Mouse (Mus musculus): ENCODE data around the gene Rap1gap. TPM values are rescaled to one million over a fixed set of nuclear protein-coding genes. Genes with fewer than 3 reads are reported as not detected.

Gene Rap1gap
- total RNA-seq, 2 experiments from 2014 or later, result 4.1 to 4.8 TPM

GRCm38 (mm10) chr4:137681408-137682104 lies 17.0 kb downstream of the Rap1gap start:
- intact Hi-C loops (cut with DNase I; ENCODE audit: low total_unique reads), result no loop called here
- peak; percentile 39 for DNase-seq

GRCm38 (mm10) chr4:137682961-137683453 lies 18.5 kb downstream of the Rap1gap start:
- intact Hi-C loops (cut with DNase I; ENCODE audit: low total_unique reads), result no loop called here

GRCm38 (mm10) chr4:137684830-137685343 lies 20.4 kb downstream of the Rap1gap start:
- intact Hi-C loops (cut with DNase I; ENCODE audit: low total_unique reads), result no loop called here

More at GRCm38 (mm10) chr4:137682961-137683453, 18.5 kb downstream of the Rap1gap start:
- DNase-seq, result no peak

GRCm38 (mm10) chr4:137686303-137686702 lies 21.8 kb downstream of the Rap1gap start:
- intact Hi-C loops (cut with DNase I; ENCODE audit: low total_unique reads), result no loop called here
- no peak for DNase-seq

More at GRCm38 (mm10) chr4:137684830-137685343, 20.4 kb downstream of the Rap1gap start:
- no peak for DNase-seq

GRCm38 (mm10) chr4:137687234-137687825 lies 22.8 kb downstream of the Rap1gap start:
- no peak for DNase-seq
- intact Hi-C loops (cut with DNase I; ENCODE audit: low total_unique reads), result no loop called here

GRCm38 (mm10) chr4:137692107-137692902 lies 27.8 kb downstream of the Rap1gap start:
- intact Hi-C loops (cut with DNase I; ENCODE audit: low total_unique reads), result no loop called here
- DNase-seq, result no peak

- no peak for DNase-seq
- intact Hi-C loops (cut with DNase I; ENCODE audit: low total_unique reads), result no loop called here
Observed at GRCm38 (mm10) chr4:137695300-137695699, 30.8 kb downstream of the Rap1gap start.

GRCm38 (mm10) chr4:137695900-137696299 lies 31.4 kb downstream of the Rap1gap start:
- intact Hi-C loops (cut with DNase I; ENCODE audit: low total_unique reads), result no loop called here
- DNase-seq, result no peak

- intact Hi-C loops (cut with DNase I; ENCODE audit: low total_unique reads), result no loop called here
Observed at GRCm38 (mm10) chr4:137697156-137697885, 32.8 kb downstream of the Rap1gap start.

GRCm38 (mm10) chr4:137698076-137698985 lies 33.8 kb downstream of the Rap1gap start:
- DNase-seq, result no peak

More at GRCm38 (mm10) chr4:137697156-137697885, 32.8 kb downstream of the Rap1gap start:
- DNase-seq, result no peak

GRCm38 (mm10) chr4:137699264-137700211 lies 35.0 kb downstream of the Rap1gap start:
- intact Hi-C loops (cut with DNase I; ENCODE audit: low total_unique reads), result no loop called here
- DNase-seq, result no peak

More at GRCm38 (mm10) chr4:137698076-137698985, 33.8 kb downstream of the Rap1gap start:
- intact Hi-C loops (cut with DNase I; ENCODE audit: low total_unique reads), result no loop called here

GRCm38 (mm10) chr4:137700960-137701359 lies 36.4 kb downstream of the Rap1gap start:
- intact Hi-C loops (cut with DNase I; ENCODE audit: low total_unique reads), result no loop called here
- no peak for DNase-seq

- intact Hi-C loops (cut with DNase I; ENCODE audit: low total_unique reads), result no loop called here
- DNase-seq, result no peak
Observed at GRCm38 (mm10) chr4:137703077-137703476, 38.6 kb downstream of the Rap1gap start.

- DNase-seq, result no peak
- intact Hi-C loops (cut with DNase I; ENCODE audit: low total_unique reads), result no loop called here
Observed at GRCm38 (mm10) chr4:137704561-137704960, 40.0 kb downstream of the Rap1gap start.

GRCm38 (mm10) chr4:137705379-137705778 lies 40.9 kb downstream of the Rap1gap start:
- intact Hi-C loops (cut with DNase I; ENCODE audit: low total_unique reads), result no loop called here
- DNase-seq, result no peak

GRCm38 (mm10) chr4:137706510-137706909 lies 42.0 kb downstream of the Rap1gap start:
- no peak for DNase-seq
- intact Hi-C loops (cut with DNase I; ENCODE audit: low total_unique reads), result no loop called here
